Mouse (Mus musculus) C2C12 (cell line): ENCODE results near the gene Fermt2.

Experiments
- CTCF ChIP-seq: IDR thresholded peaks from one replicate; pipeline ENCODE4 v1.5.1; 2011; ENCODE audit not compliant: control insufficient read depth, insufficient read depth, insufficient read length
- MAX ChIP-seq: IDR thresholded peaks from one replicate; pipeline ENCODE4 v1.6.1; 2011; ENCODE audit warnings: mild to moderate bottlenecking, control low read depth
- USF1 ChIP-seq: IDR thresholded peaks from one replicate; pipeline ENCODE4 v1.6.1; 2011; ENCODE audit warnings: low read depth, mild to moderate bottlenecking, control low read depth, moderate library complexity

DNA sequence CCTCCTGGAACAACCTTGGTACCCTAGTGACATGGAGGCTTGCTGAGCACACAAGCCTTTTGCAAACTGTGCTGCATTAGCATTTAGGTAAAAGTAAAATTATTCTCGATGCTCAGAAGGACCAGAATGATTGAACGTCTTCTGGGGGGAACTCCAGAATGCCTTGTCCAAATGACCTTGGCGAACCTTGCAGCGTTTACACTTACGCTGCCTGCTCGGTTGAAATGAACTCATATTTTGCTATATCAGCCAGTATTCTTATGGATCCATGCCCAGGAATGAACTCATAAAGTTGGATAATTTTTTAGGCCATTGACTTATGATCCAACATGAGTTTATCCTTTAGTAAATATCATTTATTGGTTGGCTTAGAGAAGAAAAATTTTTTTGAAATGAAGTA, 24.4 kb upstream of the Fermt2 start:
- TF ChIP-seq CTCF (no peak), USF1 (no peak), MAX (no peak)
